ENCODE assay signal across 9 mouse cellular contexts in genomic region chr19:21734112-21734511, GRCm38 (mm10). TPM values are rescaled to one million over a fixed set of nuclear protein-coding genes. Genes with fewer than 3 reads are reported as not detected.
DNase-seq lines count a peak whose midpoint lies in the region; ATAC-seq and TF ChIP-seq lines count a peak whose summit lies in the region.
"Had no signal": no experiment of that assay in that cellular context is flagged by ENCODE, and none has a peak within 500 bp of the region (broad histone marks: within the 10 kb centered on the region; RNA-seq: fewer than 3 reads in every experiment).

No protein-coding gene starts in this region.

- H3K36me3 ChIP-seq in liver, embryonic 14.5 days (replicated peaks; ENCODE audit: control insufficient read depth, insufficient read depth, low read depth), result no peaks in the 10 kb centered on the region
- H3K36me3 ChIP-seq in liver, embryonic 11.5 days (ENCODE audit: control insufficient read depth, insufficient read depth, low read length), result no peaks in the 10 kb centered on the region
- H3K36me3 ChIP-seq: neural tube, embryonic 12.5 days had no signal

- 42% methylated on average over 5 of the region's 5 CpGs for WGBS in liver, embryonic 14.5 days (ENCODE audit: insufficient replicate concordance)
- 42% methylated on average over 5 of the region's 5 CpGs for WGBS in liver, embryonic 11.5 days
- WGBS in cerebellum, adult 2 months, result 35% methylated on average over 5 of the region's 5 CpGs

- peak; percentile 48 for ATAC-seq in frontal cortex, adult (ENCODE audit: low TSS enrichment)
- ATAC-seq in liver, embryonic 14.5 days (ENCODE audit: insufficient read depth), result no peak
- ATAC-seq in liver, embryonic 11.5 days (replicated peaks; ENCODE audit: low FRiP score), result no peak
- ATAC-seq in granulocyte monocyte progenitor cell, adult 5-6 weeks (replicated peaks; ENCODE audit: poor library complexity, severe bottlenecking), result no peak

- H3K9me3 ChIP-seq in liver, embryonic 14.5 days (ENCODE audit: control insufficient read depth, low read length), result no peaks in the 10 kb centered on the region
- no peaks in the 10 kb centered on the region for H3K9me3 ChIP-seq in liver, embryonic 11.5 days (ENCODE audit: control insufficient read depth, low read length)
- H3K9me3 ChIP-seq: neural tube, embryonic 12.5 days had no signal

- TF ChIP-seq EP300 in liver, embryonic 14.5 days (IDR thresholded peaks at IDR 0.05; ENCODE audit: low read depth), result no peak

- no peaks in the 10 kb centered on the region for H3K27me3 ChIP-seq in liver, embryonic 14.5 days (ENCODE audit: control insufficient read depth, insufficient read depth, low read length)
- H3K27me3 ChIP-seq in liver, embryonic 11.5 days (replicated peaks; ENCODE audit: control insufficient read depth, insufficient read depth, low read length), result no peaks in the 10 kb centered on the region
- H3K27me3 ChIP-seq in cerebellum, adult 2 months (ENCODE audit: control insufficient read depth, insufficient read depth, low read length), result no peaks in the 10 kb centered on the region
- H3K27me3 ChIP-seq: neural tube, embryonic 12.5 days had no signal

- TF ChIP-seq POLR2A in cerebellum, adult 2 months (IDR thresholded peaks at IDR 0.05; ENCODE audit: borderline replicate concordance, insufficient read depth, low read length), result no peak

- no peak overlapping the region for H3K27ac ChIP-seq in liver, embryonic 14.5 days
- H3K27ac ChIP-seq in liver, embryonic 11.5 days (ENCODE audit: low read depth, low read length), result no peak overlapping the region
- H3K27ac ChIP-seq in cerebellum, adult 2 months (ENCODE audit: insufficient read depth, low read length), result no peak overlapping the region
- H3K27ac ChIP-seq: neural tube, embryonic 12.5 days had no signal

- H3K4me2 ChIP-seq in liver, embryonic 14.5 days (ENCODE audit: low read depth), result no peak overlapping the region
- no peak overlapping the region for H3K4me2 ChIP-seq in liver, embryonic 11.5 days
- H3K4me2 ChIP-seq: neural tube, embryonic 12.5 days had no signal

- peak; percentile 29; the same call in 1 of the 2 replicates for TF ChIP-seq CTCF in liver, embryonic 14.5 days (IDR thresholded peaks at IDR 0.05; ENCODE audit: low read depth)
- TF ChIP-seq CTCF in cerebellum, adult 2 months (IDR thresholded peaks at IDR 0.05; ENCODE audit: borderline replicate concordance, insufficient read depth, low read depth, low read length), result peak; percentile 36; the same call in 1 of the 2 replicates

- no peak overlapping the region for H3K9ac ChIP-seq in liver, embryonic 14.5 days (replicated peaks)
- no peak overlapping the region for H3K9ac ChIP-seq in liver, embryonic 11.5 days (ENCODE audit: low read depth, low read length)
- H3K9ac ChIP-seq: neural tube, embryonic 12.5 days had no signal

- no peak for DNase-seq in frontal cortex, postnatal 14 days (ENCODE audit: low spot score in 2 of 2)
- no peak for DNase-seq in liver, embryonic 14.5 days (ENCODE audit: low read depth in 3 of 3, low spot score in 3 of 3)
- DNase-seq in liver, embryonic 11.5 days (ENCODE audit: low spot score), result no peak
- peak; percentile 51 to 71 for DNase-seq in cerebellum, adult 2 months
- DNase-seq in left cerebral cortex, postnatal 4 days, result peak; percentile 44
- DNase-seq in thymus, postnatal 0 days (ENCODE audit: low spot score), result no peak

- H3K4me1 ChIP-seq in liver, embryonic 14.5 days (replicated peaks; ENCODE audit: control insufficient read depth in 2 of 2, insufficient read depth in 2 of 2, low read length in 1 of 2), result peaks cover 0 to 10% of the 10 kb centered on the region in 2 experiments; a peak in 2 of 4 replicates
- H3K4me1 ChIP-seq in liver, embryonic 11.5 days (replicated peaks; ENCODE audit: control insufficient read depth, insufficient read depth, low read length), result no peaks in the 10 kb centered on the region
- H3K4me1 ChIP-seq in cerebellum, adult 2 months (ENCODE audit: control insufficient read depth, insufficient read depth, low read length), result peaks cover 16% of the 10 kb centered on the region; the same call in 1 of the 2 replicates
- H3K4me1 ChIP-seq: neural tube, embryonic 12.5 days had no signal

- intact Hi-C loops in left cerebral cortex, postnatal 4 days (cut with DNase I), result loop anchor here (10.0 kb wide), 1 partner anchor 159 kb away; no protein-coding TSS in a partner anchor

- H3K4me3 ChIP-seq in liver, embryonic 14.5 days (ENCODE audit: insufficient read depth in 1 of 2, low read depth in 2 of 2, low read length in 2 of 2), result no peak overlapping the region
- H3K4me3 ChIP-seq in liver, embryonic 11.5 days (ENCODE audit: low read depth, low read length), result no peak overlapping the region
- H3K4me3 ChIP-seq in cerebellum, adult 2 months (replicated peaks; ENCODE audit: insufficient read depth, low read depth, low read length), result no peak overlapping the region
- H3K4me3 ChIP-seq: neural tube, embryonic 12.5 days had no signal

RNA-seq across cellular contexts. Expression of gene Cemip2, which starts 44.0 kb away (rescaled TPM):
- polyA plus RNA-seq in liver, embryonic 14.5 days (2012; rRNA removed), result 2.4 and 3.0 TPM in 2 replicates
- polyA plus RNA-seq in liver, embryonic 14.5 days (2014; fragmentation: Nextera tagmentation; extraction: Ambion mirVana), result 6.0 and 6.7 TPM in 2 replicates
- polyA plus RNA-seq in liver, embryonic 11.5 days (2014; fragmentation: Nextera tagmentation; extraction: Ambion mirVana), result 24.8 and 25.0 TPM in 2 replicates
- polyA plus RNA-seq in cerebellum, adult 2 months (2012; rRNA removed), result 9.9 and 11.0 TPM in 2 replicates
- total RNA-seq in left cerebral cortex, postnatal 4 days (2021), result 10 to 100 TPM; 27.9 to 28.3 TPM
- 10.1 and 13.9 TPM in 2 replicates for total RNA-seq in granulocyte monocyte progenitor cell, adult 5-6 weeks (2014; fragmentation: Nextera tagmentation)
- 24.0 and 24.5 TPM in 2 replicates for total RNA-seq in granulocyte monocyte progenitor cell, adult 5-6 weeks (2017)
- polyA plus RNA-seq in thymus, postnatal 0 days (2015; fragmentation: Nextera tagmentation; extraction: Ambion mirVana), result 4.7 and 5.6 TPM in 2 replicates

Comparison
In these comparisons a context has a peak if more than half of its experiments do, and no peak if none do; other contexts are left out.
1. DNase-seq: peak in cerebellum, adult 2 months (2 of 2) and left cerebral cortex, postnatal 4 days (single experiment); none in frontal cortex, postnatal 14 days (0 of 2), liver, embryonic 14.5 days (0 of 3), liver, embryonic 11.5 days (single experiment) and thymus, postnatal 0 days (single experiment).